Mouse (Mus musculus): ENCODE data around the gene Hspg2. TPM values are rescaled to one million over a fixed set of nuclear protein-coding genes. Genes with fewer than 3 reads are reported as not detected.
"Not testable (repeated sequence)": the region's sequence is repeated elsewhere in the genome, so short reads cannot be mapped to it uniquely, and the experiment has no call there.

The Hspg2 gene
- 34.2 and 35.7 TPM in 2 replicates for polyA plus RNA-seq (2015; fragmentation: Nextera tagmentation; extraction: Ambion mirVana)

DNA sequence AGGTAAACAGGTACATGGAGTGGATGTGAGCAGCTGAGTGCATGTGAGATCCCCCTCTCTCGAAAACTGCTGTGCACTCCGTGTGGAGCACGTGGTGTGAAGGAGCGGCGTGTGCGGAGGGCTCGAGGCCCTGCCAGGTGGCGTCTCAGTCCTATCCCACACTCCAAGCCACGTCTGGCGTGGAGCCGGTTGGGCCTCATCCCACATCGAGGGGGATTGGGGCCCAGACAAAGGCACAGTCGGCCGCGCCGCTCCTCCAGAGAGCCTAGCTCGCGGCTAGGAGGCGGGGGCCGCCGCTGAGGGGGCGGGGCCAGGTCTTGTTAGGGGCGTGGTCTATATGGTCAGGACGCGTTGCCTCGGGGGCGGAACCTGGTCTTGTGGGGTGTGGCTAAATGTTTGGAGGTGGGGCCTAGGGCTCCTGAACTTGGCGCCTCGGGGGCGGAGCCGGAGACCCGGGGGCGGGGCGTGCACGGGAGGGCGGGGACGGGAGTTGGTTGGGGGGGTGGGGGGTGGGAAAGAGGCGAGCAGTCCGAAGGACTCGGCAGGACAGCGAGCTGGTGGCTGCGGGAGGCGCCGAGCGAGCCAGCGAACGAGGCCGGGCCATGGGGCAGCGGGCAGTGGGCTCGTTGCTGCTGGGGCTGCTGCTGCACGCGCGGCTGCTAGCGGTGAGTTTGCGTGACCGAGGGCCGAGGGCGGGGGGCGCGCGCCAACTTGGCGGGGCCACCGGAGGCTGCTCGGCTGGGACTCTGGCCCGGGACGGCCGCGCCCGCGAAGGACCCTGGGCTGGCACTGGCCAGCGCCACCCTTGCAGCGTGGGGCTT lies at the start of gene Hspg2:
Hspg2 (plus strand) TSS at position 510 of the 821 bp plus-strand sequence.
- Histone ChIP-seq H3K9ac (peak within 1 kb of the TSS; percentile 76), H3K36me3 (no peaks in the 10 kb centered on the region), H3K4me1 (peaks cover 81% of the 10 kb centered on the region), H3K4me2 (peak within 1 kb of the TSS; percentile 81), H3K27ac (peak within 1 kb of the TSS; percentile 87), H3K9me3 (replicated peaks) (no peaks in the 10 kb centered on the region), H3K4me3 (replicated peaks) (peak within 1 kb of the TSS; percentile 81), H3K27me3 (no peaks in the 10 kb centered on the region)
- WGBS: under 1% methylated on average over 65 of the region's 72 CpGs
- peak; percentile 84 for ATAC-seq (replicated peaks; ENCODE audit: low FRiP score)

DNA sequence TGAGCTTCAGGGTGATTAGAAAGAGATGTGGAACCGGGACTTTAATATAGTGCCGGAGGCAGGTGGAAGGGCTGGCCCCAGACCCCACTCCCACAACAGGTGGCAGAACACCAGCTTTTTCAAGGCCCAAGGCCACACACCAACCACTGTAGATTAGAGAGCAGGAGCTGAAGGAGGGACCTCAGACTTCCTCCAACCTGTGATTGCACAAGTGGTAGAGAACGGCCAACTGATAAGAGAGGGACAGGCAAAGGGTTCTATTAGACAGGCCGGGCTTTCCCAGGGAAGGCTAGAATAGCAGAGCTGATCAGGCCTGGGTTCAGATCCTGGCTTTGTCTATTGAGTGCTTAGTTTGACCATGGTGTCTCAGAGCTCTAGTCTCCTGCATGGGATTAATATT lies 38.1 kb upstream of the Hspg2 start, which contains the start of gene Cela3b:
Cela3b (minus strand) TSS at position 39 of the 400 bp plus-strand sequence.
- Histone ChIP-seq H3K4me1 (no peaks in the 10 kb centered on the region), H3K9me3 (replicated peaks) (no peaks in the 10 kb centered on the region), H3K27ac (no peak within 1 kb of the TSS), H3K4me3 (replicated peaks) (no peak within 1 kb of the TSS), H3K27me3 (no peaks in the 10 kb centered on the region), H3K9ac (no peak within 1 kb of the TSS), H3K4me2 (no peak within 1 kb of the TSS), H3K36me3 (no peaks in the 10 kb centered on the region)
- 89% methylated on average over 4 of the region's 4 CpGs for WGBS
- ATAC-seq (replicated peaks; ENCODE audit: low FRiP score): no peak

DNA sequence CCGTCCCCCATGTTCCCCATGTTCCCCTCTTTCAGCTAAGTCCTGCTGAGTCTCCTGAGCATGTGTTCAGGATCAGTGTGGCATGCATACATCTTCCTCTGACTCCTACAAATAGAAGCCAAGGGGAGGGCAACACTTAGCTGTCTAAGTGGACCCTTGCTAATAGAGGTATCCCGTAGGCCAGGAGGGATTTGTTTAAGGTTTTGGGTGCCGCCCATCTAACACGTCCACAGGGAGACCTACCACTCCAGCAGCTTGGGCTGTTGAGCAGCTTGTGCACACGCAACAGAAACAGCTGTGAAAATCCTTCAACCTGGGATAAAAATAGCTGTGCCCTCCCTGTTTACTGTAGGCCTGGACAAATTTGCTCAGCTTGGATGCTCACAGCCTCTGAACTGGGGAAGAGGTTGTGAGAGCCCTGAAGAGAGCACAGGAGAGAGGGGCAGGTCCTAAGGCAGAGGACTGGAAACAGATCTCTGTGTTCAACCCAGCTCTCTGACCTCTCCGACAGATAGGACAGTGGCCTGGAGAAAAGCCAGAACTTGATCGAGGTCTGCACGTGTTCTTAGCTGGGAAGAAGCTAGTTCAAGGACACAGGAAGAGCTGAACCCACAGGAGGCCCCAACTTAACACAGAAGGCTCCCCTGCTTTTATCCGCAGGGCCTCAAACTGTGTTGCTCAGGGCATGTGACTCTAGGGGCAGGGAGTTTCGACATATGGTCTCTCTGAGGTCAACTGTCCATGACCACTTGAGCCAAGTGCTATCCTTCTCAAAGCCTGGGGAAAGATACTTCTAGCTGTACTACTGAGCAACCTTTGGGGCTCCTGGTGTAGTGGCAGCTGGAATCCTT lies 35.6 kb upstream of the Hspg2 start:
- not testable (repeated sequence) for H3K9ac ChIP-seq; H3K9me3 ChIP-seq (replicated peaks); H3K36me3 ChIP-seq; H3K27me3 ChIP-seq; H3K4me2 ChIP-seq; H3K4me1 ChIP-seq; H3K27ac ChIP-seq; H3K4me3 ChIP-seq (replicated peaks); ATAC-seq (replicated peaks; ENCODE audit: low FRiP score)
- 67% methylated on average over 10 of the region's 10 CpGs for WGBS

GRCm38 (mm10) chr4:137436979-137437669 lies 31.4 kb upstream of the Hspg2 start:
- H3K36me3 ChIP-seq: no peaks in the 10 kb centered on the region
- H3K27me3 ChIP-seq: no peaks in the 10 kb centered on the region
- H3K27ac ChIP-seq: no peak overlapping the region
- no peak for ATAC-seq (replicated peaks; ENCODE audit: low FRiP score)
- no peaks in the 10 kb centered on the region for H3K9me3 ChIP-seq (replicated peaks)
- no peak overlapping the region for H3K4me2 ChIP-seq
- H3K4me1 ChIP-seq: no peaks in the 10 kb centered on the region
- no peak overlapping the region for H3K9ac ChIP-seq
- 88% methylated on average over 8 of the region's 8 CpGs for WGBS
- no peak overlapping the region for H3K4me3 ChIP-seq (replicated peaks)

GRCm38 (mm10) chr4:137438842-137439241 lies 29.7 kb upstream of the Hspg2 start:
- Histone ChIP-seq H3K4me1 (peaks cover 2% of the 10 kb centered on the region; the same call in 1 of the 2 replicates), H3K27ac (no peak overlapping the region), H3K4me3 (replicated peaks) (no peak overlapping the region), H3K4me2 (no peak overlapping the region), H3K27me3 (no peaks in the 10 kb centered on the region), H3K9me3 (replicated peaks) (no peaks in the 10 kb centered on the region), H3K36me3 (no peaks in the 10 kb centered on the region), H3K9ac (no peak overlapping the region)
- ATAC-seq (replicated peaks; ENCODE audit: low FRiP score): no peak
- 93% methylated on average over 8 of the region's 8 CpGs for WGBS

DNA sequence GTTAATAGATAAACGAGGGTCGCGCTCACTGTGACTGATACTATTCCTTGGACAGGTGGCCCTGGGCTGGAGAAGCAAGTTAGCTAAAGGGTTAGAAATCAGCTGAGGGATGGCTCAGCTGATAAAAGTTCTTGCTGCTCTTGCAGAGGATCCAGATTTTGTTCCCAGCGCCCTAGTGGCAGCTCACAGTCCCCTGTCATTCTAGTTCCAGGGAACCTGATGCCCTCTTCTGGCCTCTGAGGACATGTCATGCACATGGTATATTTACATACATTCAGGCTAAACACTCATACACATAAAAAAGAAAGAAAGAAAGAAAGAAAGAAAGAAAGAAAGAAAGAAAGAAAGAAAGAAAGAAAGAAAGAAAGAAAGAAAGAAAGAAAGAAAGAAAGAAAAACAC lies 27.2 kb upstream of the Hspg2 start:
- H3K4me3 ChIP-seq (replicated peaks): no peak overlapping the region
- H3K27me3 ChIP-seq: no peaks in the 10 kb centered on the region
- no peak overlapping the region for H3K27ac ChIP-seq
- peaks cover 3% of the 10 kb centered on the region; the same call in 1 of the 2 replicates for H3K4me1 ChIP-seq
- H3K9ac ChIP-seq: no peak overlapping the region
- no peak overlapping the region for H3K4me2 ChIP-seq
- WGBS: 91% methylated on average over 4 of the region's 4 CpGs
- no peaks in the 10 kb centered on the region for H3K36me3 ChIP-seq
- no peak for ATAC-seq (replicated peaks; ENCODE audit: low FRiP score)
- no peaks in the 10 kb centered on the region for H3K9me3 ChIP-seq (replicated peaks)

GRCm38 (mm10) chr4:137443625-137444024 lies 24.9 kb upstream of the Hspg2 start:
- WGBS: 25% methylated on average over 5 of the region's 5 CpGs
- Histone ChIP-seq H3K9me3 (replicated peaks) (no peaks in the 10 kb centered on the region), H3K27me3 (no peaks in the 10 kb centered on the region), H3K4me3 (replicated peaks) (no peak overlapping the region), H3K4me1 (peaks cover 13% of the 10 kb centered on the region), H3K36me3 (no peaks in the 10 kb centered on the region), H3K4me2 (no peak overlapping the region), H3K27ac (no peak overlapping the region), H3K9ac (no peak overlapping the region)
- no peak for ATAC-seq (replicated peaks; ENCODE audit: low FRiP score)

GRCm38 (mm10) chr4:137445881-137446280 lies 22.7 kb upstream of the Hspg2 start:
- peaks cover 22% of the 10 kb centered on the region for H3K4me1 ChIP-seq
- no peak overlapping the region for H3K4me3 ChIP-seq (replicated peaks)
- no peaks in the 10 kb centered on the region for H3K36me3 ChIP-seq
- no peak overlapping the region for H3K27ac ChIP-seq
- H3K4me2 ChIP-seq: no peak overlapping the region
- no peaks in the 10 kb centered on the region for H3K9me3 ChIP-seq (replicated peaks)
- no peak overlapping the region for H3K9ac ChIP-seq
- no peak for ATAC-seq (replicated peaks; ENCODE audit: low FRiP score)
- H3K27me3 ChIP-seq: no peaks in the 10 kb centered on the region
- WGBS: 91% methylated on average over 4 of the region's 4 CpGs

DNA sequence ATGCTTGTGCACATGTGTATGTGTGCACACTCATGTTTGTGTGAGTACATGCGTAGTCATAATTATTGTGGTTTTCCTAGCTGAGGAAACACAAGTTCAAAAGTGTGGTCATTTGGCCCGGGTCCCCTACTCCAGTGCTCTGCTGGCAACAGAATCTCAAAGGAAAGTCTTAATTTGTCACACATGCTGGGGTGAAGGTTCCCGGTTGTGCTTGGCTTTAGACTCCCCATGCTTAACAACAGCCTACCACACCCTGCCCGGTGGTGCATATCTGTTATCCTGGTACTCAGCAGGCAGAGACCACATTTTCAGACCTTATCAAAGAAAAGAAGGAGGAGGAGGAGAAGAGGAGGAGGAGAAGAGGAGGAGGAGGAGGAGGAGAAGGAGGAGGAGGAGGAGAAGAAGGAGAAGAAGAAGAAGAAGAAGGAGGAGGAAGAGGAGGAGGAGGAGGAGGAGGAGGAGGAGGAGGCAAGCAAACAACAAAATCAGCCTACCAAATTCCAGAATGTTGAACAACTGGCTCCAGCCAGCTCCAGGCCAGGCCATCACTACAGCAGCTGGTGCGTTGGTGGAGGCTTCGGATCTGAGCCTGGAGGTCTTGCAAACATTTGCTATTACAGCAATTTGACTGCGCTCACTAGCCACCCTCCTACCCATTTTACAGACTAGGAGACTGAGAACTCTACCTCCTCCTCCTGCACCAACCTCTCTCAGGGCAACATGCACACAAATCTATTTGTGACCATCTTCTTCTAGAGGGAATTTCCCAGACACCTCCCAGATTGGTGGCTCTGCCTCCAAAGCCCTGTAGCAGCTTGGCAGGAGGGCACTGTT lies 21.0 kb upstream of the Hspg2 start:
- Histone ChIP-seq H3K4me3 (replicated peaks) (no peak overlapping the region), H3K27me3 (no peaks in the 10 kb centered on the region), H3K9me3 (replicated peaks) (no peaks in the 10 kb centered on the region), H3K4me1 (peaks cover 22% of the 10 kb centered on the region), H3K36me3 (no peaks in the 10 kb centered on the region), H3K27ac (0 out of 2 replicates have a peak overlapping the region, but pooled peaks have one; percentile 33), H3K4me2 (no peak overlapping the region), H3K9ac (no peak overlapping the region)
- 64% methylated on average over 7 of the region's 7 CpGs for WGBS
- no peak for ATAC-seq (replicated peaks; ENCODE audit: low FRiP score)

GRCm38 (mm10) chr4:137448197-137448596 lies 20.4 kb upstream of the Hspg2 start:
- H3K27ac ChIP-seq: peak overlapping the region; percentile 33; the same call in 1 of the 2 replicates
- peaks cover 24% of the 10 kb centered on the region for H3K4me1 ChIP-seq
- H3K4me3 ChIP-seq (replicated peaks): no peak overlapping the region
- no peaks in the 10 kb centered on the region for H3K9me3 ChIP-seq (replicated peaks)
- 44% methylated on average over 6 of the region's 6 CpGs for WGBS
- no peak for ATAC-seq (replicated peaks; ENCODE audit: low FRiP score)
- no peaks in the 10 kb centered on the region for H3K36me3 ChIP-seq
- no peak overlapping the region for H3K4me2 ChIP-seq
- H3K27me3 ChIP-seq: no peaks in the 10 kb centered on the region
- H3K9ac ChIP-seq: no peak overlapping the region

GRCm38 (mm10) chr4:137448641-137449040 lies 19.9 kb upstream of the Hspg2 start:
- 42% methylated on average over 2 of the region's 2 CpGs for WGBS
- H3K36me3 ChIP-seq: no peaks in the 10 kb centered on the region
- H3K4me1 ChIP-seq: peaks cover 27% of the 10 kb centered on the region
- no peaks in the 10 kb centered on the region for H3K27me3 ChIP-seq
- H3K9ac ChIP-seq: no peak overlapping the region
- peak overlapping the region; percentile 33; the same call in 1 of the 2 replicates for H3K27ac ChIP-seq
- H3K9me3 ChIP-seq (replicated peaks): no peaks in the 10 kb centered on the region
- H3K4me3 ChIP-seq (replicated peaks): no peak overlapping the region
- no peak overlapping the region for H3K4me2 ChIP-seq
- ATAC-seq (replicated peaks; ENCODE audit: low FRiP score): no peak
